Mouse (Mus musculus): Measurements from ENCODE around the gene Gm3252. TPM values are rescaled to one million over a fixed set of nuclear protein-coding genes. Genes with fewer than 3 reads are reported as not detected.

Gm3252 gene
- not detected for polyA plus RNA-seq (2014; fragmentation: Illumina TruSeq; extraction: RNeasy Lipid Tissue Mini Kit (QIAGEN cat#74804); ENCODE audit: low replicate concordance)

DNA sequence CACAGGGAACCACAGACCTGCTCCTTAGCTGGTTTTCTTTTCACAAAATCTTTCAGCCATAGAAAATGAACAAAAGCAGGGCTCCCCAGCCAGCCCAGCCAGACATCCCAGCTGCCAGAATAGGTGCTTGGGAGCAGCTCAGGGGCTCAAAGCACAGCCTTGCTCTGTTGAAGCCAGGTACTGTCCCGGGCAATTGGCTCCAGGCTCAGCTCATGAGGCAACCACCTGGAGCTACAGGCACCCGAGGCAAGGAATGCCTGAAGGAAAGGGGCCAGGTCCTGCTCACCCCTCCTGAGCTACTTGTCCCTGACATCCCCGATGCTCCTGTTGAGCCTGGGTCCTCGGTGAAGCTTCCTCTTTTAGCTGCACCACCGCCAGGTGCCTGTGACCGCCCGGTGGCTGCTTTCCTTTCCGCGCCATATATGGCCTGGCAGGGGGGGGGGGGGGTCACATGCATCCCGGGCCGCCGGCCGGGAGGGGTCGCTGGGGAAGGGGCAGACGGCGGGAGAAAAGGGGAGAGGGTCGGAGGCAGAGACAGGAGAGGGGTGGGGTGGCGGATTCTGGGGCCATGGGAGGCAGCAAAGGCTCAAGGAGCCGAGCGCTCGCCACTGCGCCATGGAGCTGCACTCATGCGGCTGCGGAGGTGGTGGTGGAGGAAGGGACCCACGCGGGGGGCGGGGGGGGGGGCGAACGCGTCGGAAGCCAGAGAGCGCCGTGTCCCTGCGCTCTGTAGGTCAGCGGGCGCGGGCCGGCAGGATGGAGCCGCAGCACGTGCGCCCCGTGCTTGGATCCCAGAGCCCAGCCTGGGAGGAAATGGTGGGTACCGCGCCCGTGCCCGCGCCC lies at the start of gene Gm3252:
Gene Gm3252 (plus strand): TSS at position 738 of the 843 bp plus-strand sequence.

DNA sequence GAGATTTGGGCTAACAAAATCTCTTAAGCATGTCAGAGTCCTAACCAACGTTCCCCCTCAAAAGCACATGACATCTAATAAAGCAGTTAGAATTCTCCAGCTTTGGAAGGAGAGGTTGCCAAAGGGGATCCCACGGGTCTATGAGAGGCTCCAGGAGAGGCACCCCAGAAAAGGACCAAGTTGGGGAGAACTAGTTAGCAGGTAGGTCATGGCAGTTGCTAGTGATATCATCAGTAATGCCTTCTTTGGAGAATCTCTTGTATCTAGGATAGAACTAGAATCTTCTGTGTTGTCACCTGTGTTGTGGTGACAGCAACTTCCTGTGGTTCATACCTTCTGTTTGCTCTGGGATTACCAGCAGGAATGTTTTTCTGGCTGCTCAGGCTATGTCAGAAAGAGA lies 17.6 kb upstream of the Gm3252 start, which contains the start of gene Gm7876:
Gene Gm7876 (plus strand): TSS at position 301 of the 400 bp plus-strand sequence.

DNA sequence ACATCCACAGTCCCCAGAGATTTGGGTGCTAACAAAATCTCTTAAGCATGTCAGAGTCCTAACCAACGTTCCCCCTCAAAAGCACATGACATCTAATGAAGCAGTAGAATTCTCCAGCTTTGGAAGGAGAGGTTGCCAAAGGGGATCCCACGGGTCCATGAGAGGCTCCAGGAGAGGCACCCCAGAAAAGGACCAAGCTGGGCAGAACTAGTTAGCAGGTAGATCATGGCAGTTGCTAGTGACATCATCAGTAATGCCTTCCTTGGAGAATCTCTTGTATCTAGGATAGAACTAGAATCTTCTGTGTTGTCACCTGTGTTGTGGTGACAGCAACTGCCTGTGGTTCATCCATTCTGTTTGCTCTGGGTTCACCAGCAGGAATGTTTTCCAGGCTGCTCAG lies 49.5 kb downstream of the Gm3252 start, which contains the start of gene Gm9602:
Gene Gm9602 (plus strand): TSS at position 301 of the 400 bp plus-strand sequence.

Other genes starting within 250 kb of the Gm3252 start
- gene Gm3182, start 245.0 kb upstream of the Gm3252 start, polyA plus RNA-seq (2014; fragmentation: Illumina TruSeq; extraction: RNeasy Lipid Tissue Mini Kit (QIAGEN cat#74804); ENCODE audit: low replicate concordance): not detected
- not detected for gene Gm3047, start 171.4 kb upstream of the Gm3252 start, polyA plus RNA-seq (2014; fragmentation: Illumina TruSeq; extraction: RNeasy Lipid Tissue Mini Kit (QIAGEN cat#74804); ENCODE audit: low replicate concordance)
- not detected for gene Gm8159, start 94.4 kb upstream of the Gm3252 start, polyA plus RNA-seq (2014; fragmentation: Illumina TruSeq; extraction: RNeasy Lipid Tissue Mini Kit (QIAGEN cat#74804); ENCODE audit: low replicate concordance)
- gene Gm3239, start 62.6 kb upstream of the Gm3252 start, polyA plus RNA-seq (2014; fragmentation: Illumina TruSeq; extraction: RNeasy Lipid Tissue Mini Kit (QIAGEN cat#74804); ENCODE audit: low replicate concordance): not detected
- not detected for gene Gm7876, start 17.5 kb upstream of the Gm3252 start, polyA plus RNA-seq (2014; fragmentation: Illumina TruSeq; extraction: RNeasy Lipid Tissue Mini Kit (QIAGEN cat#74804); ENCODE audit: low replicate concordance)
- gene Gm9602, start 49.6 kb downstream of the Gm3252 start, polyA plus RNA-seq (2014; fragmentation: Illumina TruSeq; extraction: RNeasy Lipid Tissue Mini Kit (QIAGEN cat#74804); ENCODE audit: low replicate concordance): not detected
- gene Gm3269, start 111.3 kb downstream of the Gm3252 start, polyA plus RNA-seq (2014; fragmentation: Illumina TruSeq; extraction: RNeasy Lipid Tissue Mini Kit (QIAGEN cat#74804); ENCODE audit: low replicate concordance): not detected
- 0.59 TPM for gene Gm3264, start 128.8 kb downstream of the Gm3252 start, polyA plus RNA-seq (2014; fragmentation: Illumina TruSeq; extraction: RNeasy Lipid Tissue Mini Kit (QIAGEN cat#74804); ENCODE audit: low replicate concordance)
- gene Gm3278, start 165.6 kb downstream of the Gm3252 start, polyA plus RNA-seq (2014; fragmentation: Illumina TruSeq; extraction: RNeasy Lipid Tissue Mini Kit (QIAGEN cat#74804); ENCODE audit: low replicate concordance): 0.74 TPM